7 mouse cellular contexts compared by ENCODE assay signal in the genomic region with DNA sequence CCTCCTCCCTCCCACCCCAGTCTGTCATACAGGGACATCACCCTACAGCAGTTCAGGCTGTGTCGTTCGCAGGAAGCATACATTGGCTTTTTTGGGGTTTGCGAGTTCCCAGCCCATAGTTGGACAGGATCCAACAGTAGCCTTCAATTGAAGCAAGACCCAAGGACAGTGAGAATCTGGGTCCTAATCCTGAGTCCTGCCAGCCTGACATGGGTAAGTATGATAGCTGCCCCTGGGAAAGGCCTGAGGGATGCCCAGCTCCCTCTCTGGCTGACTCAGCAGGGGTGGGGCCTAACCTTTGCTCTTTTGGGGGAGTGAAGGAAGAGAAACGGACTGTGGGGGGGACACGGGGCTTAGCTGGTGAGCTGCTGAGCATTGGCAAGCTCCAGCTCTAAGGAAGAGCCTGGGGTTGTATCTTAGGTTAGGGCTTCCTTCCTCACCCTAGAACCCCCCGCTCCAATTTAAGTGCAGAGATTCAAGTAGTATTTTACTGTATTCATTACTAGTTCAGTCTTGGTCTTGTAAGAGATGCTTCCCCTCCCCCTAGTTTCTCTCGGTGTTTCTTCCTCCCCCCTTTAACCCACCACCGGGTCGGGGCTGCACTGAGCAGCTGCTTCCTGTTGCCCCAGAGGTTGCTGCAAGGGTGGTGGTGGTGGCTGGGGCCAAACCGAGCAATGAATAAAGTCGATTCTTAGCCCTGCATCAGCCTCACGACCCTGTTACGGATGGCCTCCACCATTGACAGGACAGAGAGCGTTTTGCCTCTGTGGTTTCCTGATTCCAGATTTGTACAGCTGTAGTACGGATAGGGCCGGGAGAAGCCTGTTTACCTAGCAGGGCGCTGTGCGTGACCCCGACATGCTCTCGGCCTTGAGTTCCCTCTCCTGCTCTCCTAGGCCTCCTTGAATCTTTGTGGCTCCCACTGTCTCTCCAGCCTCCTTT. TPM values are rescaled to one million over a fixed set of nuclear protein-coding genes. Genes with fewer than 3 reads are reported as not detected.
DNase-seq lines count a peak whose midpoint lies in the region; ATAC-seq lines count a peak whose summit lies in the region.

A gene (plus strand): TSS at position 14 of the 942 bp plus-strand sequence.

- H3K4me2 ChIP-seq in forebrain, embryonic 16.5 days (ENCODE audit: low read length) = peak within 1 kb of the TSS; percentile 91
- H3K4me2 ChIP-seq in hindbrain, embryonic 11.5 days (replicated peaks; ENCODE audit: low read depth, low read length) = peak within 1 kb of the TSS; percentile 91

- DNase-seq in Muller cell, postnatal 12 days (ENCODE audit: inconsistent ontology term) = peak; percentile 86
- peak; percentile 73 for DNase-seq in c-Kit-positive CD71-negative TER-119-negative erythroid progenitor cells, embryonic 14.5 days (ENCODE audit: low read depth)
- DNase-seq in hindbrain, embryonic 11.5 days (ENCODE audit: low spot score) = peak; percentile 53
- DNase-seq in layer of hippocampus, postnatal 14 days (ENCODE audit: low spot score in 2 of 2) = peak in 1 of 2 experiments; percentile 16
- peak; percentile 67 for DNase-seq in lung, postnatal 36 days
- peak; percentile 80 for DNase-seq in skeletal muscle tissue, adult 2 months (ENCODE audit: low read depth, low spot score)

- H3K9ac ChIP-seq in forebrain, embryonic 16.5 days (replicated peaks; ENCODE audit: low read depth, low read length) = peak within 1 kb of the TSS; percentile 91
- H3K9ac ChIP-seq in hindbrain, embryonic 11.5 days (ENCODE audit: low read depth, low read length) = peak within 1 kb of the TSS; percentile 81

- H3K27me3 ChIP-seq in forebrain, embryonic 16.5 days (replicated peaks; ENCODE audit: control insufficient read depth, insufficient read depth, low read length) = no peaks in the 10 kb centered on the region
- no peaks in the 10 kb centered on the region for H3K27me3 ChIP-seq in hindbrain, embryonic 11.5 days (ENCODE audit: control insufficient read depth, insufficient read depth, low read length)

- H3K9me3 ChIP-seq in forebrain, embryonic 16.5 days (ENCODE audit: control insufficient read depth, low read length) = no peaks in the 10 kb centered on the region
- H3K9me3 ChIP-seq in hindbrain, embryonic 11.5 days (ENCODE audit: control insufficient read depth, low read length) = no peaks in the 10 kb centered on the region

- 2% methylated on average over 20 of the region's 20 CpGs for WGBS in forebrain, embryonic 16.5 days
- WGBS in hindbrain, embryonic 11.5 days = 2% methylated on average over 20 of the region's 20 CpGs

- no peak for ATAC-seq in forebrain, embryonic 16.5 days
- ATAC-seq in hindbrain, embryonic 11.5 days (ENCODE audit: low FRiP score) = peak; percentile 50

- peaks cover 25% of the 10 kb centered on the region for H3K36me3 ChIP-seq in forebrain, embryonic 16.5 days (ENCODE audit: control insufficient read depth, insufficient read depth)
- H3K36me3 ChIP-seq in hindbrain, embryonic 11.5 days (ENCODE audit: control insufficient read depth, insufficient read depth, low read length) = peaks cover 9% of the 10 kb centered on the region

- peak within 1 kb of the TSS; percentile 76 for H3K4me3 ChIP-seq in forebrain, embryonic 16.5 days (replicated peaks; ENCODE audit: low read length)
- H3K4me3 ChIP-seq in hindbrain, embryonic 11.5 days (ENCODE audit: low read depth, low read length) = peak within 1 kb of the TSS; percentile 79

- H3K4me1 ChIP-seq in forebrain, embryonic 16.5 days (replicated peaks; ENCODE audit: control insufficient read depth, insufficient read depth, low read length) = peaks cover 38% of the 10 kb centered on the region
- H3K4me1 ChIP-seq in hindbrain, embryonic 11.5 days (replicated peaks; ENCODE audit: control insufficient read depth, insufficient read depth, low read length) = peaks cover 20% of the 10 kb centered on the region

- peak within 1 kb of the TSS; percentile 77 for H3K27ac ChIP-seq in forebrain, embryonic 16.5 days (ENCODE audit: low read length)
- peak within 1 kb of the TSS; percentile 94 for H3K27ac ChIP-seq in hindbrain, embryonic 11.5 days (ENCODE audit: low read depth, low read length)

RNA-seq across cellular contexts. Expression of the gene that starts here (rescaled TPM):
- 8.4 and 10.0 TPM in 2 replicates for polyA plus RNA-seq in forebrain, embryonic 16.5 days (2015; fragmentation: Nextera tagmentation; extraction: Ambion mirVana)
- polyA plus RNA-seq in hindbrain, embryonic 11.5 days (2014; fragmentation: Nextera tagmentation; extraction: Ambion mirVana) = 20.0 and 37.6 TPM in 2 replicates
- total RNA-seq in layer of hippocampus, postnatal 14 days (2021) = 10 to 100 TPM; 35.1 to 36.8 TPM
